Mouse (Mus musculus): ENCODE measurements around the gene Mpdz.
A peak's percentile ranks its signal among the peaks of the same experiment; 100 is the strongest.

Gene Mpdz

DNA sequence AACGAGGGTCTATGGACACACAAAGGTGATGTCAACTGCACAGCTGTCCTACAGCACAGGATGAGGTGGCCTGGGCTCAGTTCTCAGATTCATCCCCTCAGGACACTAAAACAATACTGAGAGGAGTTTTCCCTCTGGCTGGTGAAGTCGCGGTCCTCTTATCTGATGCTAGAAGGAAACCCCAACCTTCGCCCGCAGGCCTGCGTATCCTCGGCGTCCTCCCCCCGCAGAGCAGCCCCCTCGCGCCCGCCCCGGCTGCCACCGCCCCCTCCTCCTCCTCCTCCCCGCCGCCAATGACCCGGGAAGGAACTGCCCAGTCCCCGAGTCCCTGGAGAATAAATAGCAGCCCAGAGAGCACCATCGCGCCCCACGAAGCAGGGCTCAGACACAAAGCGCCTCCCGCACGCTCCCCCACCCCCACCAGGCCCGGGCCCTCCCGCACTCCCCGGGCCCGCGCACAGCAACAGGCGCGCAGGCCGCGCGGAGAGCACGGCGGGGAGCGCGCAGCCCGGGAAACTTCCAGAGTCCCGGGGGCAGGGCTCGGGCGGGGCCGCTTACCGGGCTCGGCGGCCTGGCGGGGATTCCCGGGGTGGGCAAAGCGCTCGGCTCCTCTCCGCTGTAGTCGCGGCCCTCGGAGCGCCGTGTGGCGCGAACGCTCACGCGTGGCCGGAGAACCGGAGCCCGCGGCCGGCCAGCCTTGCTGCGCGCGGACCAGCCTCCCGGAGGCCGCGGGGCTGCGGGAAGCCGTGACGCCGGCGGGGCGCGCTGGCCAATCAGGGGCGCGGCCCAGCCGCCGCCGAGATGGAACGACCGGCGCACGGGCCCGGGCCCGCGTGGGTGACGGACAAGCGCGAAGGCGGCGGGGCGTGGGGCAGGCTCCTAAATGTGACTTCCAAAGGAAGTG, at the start of gene Mpdz:
Gene Mpdz (minus strand): TSS at position 738 of the 904 bp plus-strand sequence.
- DNase-seq: peak; percentile 73 to 82

DNA sequence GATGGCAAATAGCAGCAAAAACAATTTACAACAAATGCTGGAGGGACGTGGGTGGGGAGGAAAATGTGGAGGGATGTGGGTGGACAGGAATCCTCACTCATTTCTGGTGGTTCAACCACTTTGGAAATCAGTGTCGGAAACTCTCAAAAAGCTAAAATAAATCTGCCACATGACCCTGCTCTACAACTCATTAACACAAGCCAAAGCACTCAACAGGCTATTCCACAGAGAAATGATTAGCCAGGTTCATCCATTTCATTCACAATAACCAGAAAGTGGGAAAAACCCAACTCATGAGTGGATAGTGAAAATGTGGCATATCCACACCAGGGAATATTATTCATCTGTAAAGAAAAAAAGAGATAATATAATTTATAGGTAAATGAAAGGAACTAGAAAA, 47.9 kb upstream of the Mpdz start:
- no peak for DNase-seq

DNA sequence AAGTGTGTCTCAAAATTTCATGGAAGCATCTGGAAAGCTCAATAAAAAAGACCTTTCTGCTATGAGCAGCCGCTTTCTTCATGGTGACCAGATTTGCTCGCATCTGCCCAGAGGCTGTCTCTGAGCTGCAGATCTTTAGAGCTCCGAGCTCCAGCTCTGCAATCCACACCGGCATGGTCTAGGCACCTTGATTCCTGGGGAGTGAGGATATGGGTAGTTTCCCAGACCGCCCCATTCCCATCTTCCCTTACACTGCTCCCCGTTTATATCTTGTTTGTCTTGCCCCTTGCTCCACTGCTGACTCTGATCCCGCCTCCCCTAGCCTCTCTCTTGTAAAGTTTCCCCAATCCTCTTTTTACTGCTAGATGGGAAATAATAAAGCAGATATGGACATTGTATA, 42.0 kb upstream of the Mpdz start:
- no peak for DNase-seq

DNA sequence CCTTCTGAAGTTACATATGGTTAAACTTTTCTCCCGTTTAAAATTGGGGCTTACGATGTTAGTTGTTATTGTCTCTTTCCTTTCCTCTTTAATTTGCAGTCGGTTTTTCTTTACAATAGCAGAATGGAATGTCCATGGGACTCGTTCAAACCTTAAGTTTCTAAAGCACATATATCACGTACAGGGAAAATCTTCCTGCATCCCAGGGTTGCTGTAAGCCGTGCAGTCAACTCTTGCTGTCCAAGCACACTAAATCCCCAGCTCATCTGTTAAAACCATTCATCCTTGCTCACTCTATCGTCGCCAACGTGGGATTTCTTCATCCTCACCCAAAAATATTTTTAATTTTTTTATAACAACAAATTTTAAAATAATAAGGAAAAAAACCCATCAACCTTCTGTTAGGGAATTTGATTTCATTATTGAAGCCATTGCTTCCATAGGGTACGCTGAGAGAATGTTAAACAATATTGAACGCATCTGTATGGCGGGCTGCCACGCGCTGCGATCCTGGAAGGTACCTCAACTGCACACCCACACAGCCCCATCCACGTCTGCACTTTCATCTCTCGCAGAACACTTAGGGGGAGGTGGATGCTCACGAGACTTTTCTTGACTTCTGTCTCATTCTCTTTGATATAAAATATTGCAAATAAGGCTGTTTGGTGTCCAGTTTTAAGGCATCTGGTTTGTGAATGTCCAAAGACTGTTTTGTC, 41.4 kb upstream of the Mpdz start:
- no peak for DNase-seq

DNA sequence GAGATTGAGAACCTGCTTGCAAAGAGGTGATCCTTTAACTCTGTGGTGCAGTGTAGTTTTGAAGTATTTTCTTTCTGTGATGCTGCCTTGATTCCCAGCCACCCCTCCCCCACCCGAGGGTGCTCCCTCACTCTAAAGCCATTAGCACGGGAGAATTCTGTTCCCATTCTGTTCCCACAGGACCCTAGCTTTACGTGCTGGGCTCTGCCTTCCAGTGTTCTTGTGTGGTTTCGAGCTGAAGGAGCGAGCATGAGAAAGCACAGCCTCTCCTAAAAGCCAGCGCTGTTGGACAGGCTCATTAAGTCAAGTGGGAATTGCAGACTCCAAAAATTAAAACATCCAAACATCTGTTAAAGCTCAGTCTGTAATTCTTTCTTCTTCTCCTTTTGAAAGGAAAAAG, 40.5 kb upstream of the Mpdz start:
- peak; percentile 4 to 21 for DNase-seq

DNA sequence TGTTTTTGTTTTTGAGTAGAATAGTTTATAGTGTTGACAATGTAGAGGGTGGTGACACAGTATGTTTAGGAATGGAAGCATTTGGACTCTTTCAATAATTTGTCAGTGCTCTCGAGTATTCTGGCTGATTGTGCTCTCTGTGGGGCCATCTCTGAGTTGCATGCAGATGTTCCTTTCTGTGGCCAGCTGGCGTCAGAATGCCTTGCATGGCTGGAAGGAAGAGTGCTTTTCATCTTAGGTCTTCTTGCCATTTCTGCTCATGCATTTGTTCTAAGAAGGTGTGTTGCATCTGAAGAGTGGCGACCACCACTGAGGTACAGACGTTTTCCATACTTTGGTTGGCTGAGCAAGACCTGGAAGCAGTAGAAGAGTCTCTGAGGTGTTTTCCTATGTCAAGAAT, 24.2 kb upstream of the Mpdz start:
- DNase-seq: no peak

DNA sequence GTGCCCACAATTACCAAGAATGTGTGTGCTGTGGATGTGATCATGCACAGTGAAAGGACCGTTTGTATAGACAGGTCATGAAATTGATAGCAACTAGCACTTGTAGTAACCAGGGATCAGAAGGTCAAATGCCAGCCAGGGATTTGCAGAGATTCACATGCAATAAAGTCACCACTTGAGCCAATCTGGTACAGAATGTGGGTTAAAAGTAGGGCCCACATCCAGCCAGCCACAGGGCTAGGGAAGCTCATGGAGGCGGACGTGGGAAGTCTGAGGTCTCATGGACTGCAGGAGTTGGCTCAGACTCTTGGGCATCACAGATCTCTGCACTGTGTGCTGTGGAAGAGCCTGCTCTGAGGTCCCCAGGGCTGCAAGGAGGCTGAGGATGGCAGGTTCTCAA, 22.6 kb upstream of the Mpdz start:
- no peak for DNase-seq

DNA sequence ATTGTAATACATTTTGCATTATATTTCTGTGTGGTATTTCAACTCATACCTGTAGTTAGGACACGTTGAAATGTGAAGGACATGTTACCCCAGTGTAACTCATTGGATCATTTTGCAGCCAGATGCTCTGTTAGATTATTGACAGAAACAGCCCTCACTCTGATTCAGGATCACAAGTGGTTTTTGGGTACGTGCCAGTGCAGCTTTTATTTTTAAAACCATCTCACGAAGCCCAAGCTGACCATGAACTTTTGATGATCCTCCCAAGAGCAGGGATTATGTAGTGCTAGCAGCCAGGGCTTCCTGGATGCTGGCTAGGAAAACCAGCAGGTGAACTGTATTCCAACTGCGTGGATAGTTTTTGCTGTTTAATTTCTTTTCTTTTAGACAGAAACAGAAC, 19.6 kb upstream of the Mpdz start:
- DNase-seq: no peak

DNA sequence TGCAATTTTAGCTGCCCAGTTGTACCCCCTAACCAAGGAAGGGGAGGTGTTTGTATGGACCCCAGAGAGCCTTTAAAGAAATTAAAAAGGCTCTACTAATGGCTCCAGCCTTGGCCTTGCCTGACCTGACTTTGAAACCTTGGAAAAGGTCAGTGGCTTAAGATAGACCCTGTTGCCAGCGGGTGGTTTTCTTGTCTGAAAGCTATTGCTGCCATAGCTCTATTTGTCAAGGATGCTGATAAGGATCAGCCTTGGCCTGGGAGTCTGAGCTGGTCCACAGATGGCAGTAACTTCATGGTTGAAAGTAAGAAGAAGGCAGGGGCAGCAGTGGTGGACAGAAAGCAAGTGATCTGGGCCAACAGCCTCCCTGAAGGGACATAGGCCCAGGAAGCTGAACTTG, 16.3 kb upstream of the Mpdz start:
- DNase-seq: no peak

DNA sequence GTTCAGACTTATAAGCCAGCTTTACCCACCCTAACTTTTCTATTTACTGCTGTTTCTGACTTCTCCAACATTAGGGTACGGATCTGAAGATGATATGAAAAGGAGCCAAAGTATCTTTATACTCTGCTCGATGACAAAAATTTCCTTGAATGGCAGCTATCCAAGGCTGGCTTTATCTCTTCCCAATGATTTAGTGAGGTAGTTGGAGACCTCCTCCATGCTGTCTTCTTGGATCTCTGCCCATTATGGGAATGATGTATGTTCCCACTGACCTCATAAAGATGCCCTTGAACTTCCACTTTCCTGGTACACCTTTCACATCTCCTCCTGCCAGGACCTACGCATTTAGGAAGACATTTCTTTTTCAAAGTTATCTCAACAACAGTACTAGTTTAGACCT, 11.2 kb upstream of the Mpdz start:
- no peak for DNase-seq

DNA sequence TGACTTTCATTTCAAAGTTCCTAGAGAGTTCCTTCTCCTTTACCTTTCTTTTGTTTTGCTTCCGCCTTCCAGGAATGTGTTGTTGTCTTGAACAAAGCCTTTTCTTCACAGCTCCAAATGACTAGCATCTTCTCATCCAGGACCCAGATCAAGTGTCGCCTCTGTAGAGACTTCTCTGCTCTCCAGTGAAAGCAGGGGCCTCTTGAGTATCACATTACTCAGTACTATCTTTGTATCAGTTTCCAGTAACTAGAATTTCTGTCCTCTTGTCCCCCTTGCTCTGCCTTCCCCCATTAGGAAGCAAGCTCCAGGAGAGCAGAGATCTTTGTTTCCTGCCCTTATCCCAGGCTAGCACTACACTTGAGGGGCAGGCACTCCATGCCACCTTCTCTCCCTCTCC, 9.6 kb upstream of the Mpdz start:
- DNase-seq: no peak

DNA sequence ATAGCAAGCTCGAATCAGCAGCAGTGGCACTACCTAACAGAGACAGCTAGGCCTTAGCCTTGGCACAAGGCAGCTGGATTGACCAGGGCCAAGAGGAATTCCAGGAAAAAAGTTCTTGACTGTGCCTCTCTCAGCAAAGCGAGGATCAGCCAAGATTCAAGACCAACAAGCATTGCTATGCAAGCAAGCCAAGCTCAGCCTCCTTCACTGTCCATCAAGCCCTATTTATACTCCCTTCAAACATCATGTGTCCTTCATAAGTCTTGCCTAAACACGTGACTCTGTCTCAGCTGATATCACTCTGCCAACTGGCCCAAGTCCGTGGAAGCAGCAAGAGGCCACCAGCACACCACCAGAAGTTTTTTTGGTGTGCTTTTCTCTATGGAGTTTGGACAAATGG, 6.8 kb upstream of the Mpdz start:
- peak in 1 of 2 experiments; percentile 24 for DNase-seq

DNA sequence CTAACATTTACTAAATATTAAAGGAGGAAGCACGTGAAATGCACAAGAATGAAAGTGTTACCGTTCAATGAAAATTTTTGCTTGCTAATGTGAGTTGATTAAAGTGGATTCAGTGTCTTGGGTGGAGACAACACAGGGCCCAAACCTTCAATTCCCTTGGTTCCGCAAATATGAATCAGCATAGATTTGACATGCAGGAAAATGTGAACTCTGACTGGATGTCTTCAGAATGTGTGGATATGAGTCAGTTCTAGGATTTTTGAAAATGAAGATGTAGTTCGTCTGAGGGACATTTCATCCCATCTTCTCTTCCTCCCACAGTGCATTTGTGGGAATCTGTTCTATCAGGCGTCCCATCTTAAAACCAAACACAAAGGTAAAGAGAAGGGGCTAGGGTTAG, 951 bp upstream of the Mpdz start:
- no peak for DNase-seq

DNA sequence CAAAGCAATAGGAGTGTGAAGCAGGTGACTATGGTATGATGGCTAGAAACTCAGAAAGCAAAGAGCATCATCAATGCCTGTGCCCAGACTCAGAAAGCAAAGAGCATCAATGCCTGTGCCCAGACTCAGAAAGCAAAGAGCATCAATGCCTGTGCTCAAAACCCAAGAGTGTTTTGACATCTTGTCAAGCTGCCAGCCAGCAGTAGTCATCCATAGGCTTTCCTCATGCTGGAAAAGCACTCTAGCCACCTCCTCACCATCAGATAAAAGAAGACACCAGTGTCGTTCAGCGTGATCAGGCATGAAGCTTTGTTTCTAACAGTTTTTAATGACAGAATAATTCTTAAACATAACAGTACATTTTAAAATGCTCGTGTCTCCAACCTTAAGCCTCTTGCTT, 8.7 kb downstream of the Mpdz start:
- no peak for DNase-seq

DNA sequence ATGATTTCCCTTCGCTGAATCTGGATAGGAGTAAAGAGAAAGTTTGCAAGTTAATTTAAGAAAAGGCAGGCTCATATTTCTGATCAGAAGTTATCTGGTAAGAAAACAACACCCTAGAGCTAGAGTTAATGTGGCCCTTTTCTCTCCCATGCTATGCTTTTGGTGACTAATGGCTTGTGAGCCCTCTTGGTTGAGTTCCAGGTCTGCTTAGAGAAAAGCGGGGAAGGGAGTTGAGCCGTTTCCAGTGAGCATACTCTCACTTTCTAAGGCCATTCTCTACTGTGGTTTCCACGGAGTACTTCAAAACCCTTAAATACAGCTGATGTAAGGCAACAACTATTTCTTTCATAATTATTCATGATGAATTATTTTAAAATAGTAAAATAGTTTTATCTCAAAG, 11.8 kb downstream of the Mpdz start:
- no peak for DNase-seq

DNA sequence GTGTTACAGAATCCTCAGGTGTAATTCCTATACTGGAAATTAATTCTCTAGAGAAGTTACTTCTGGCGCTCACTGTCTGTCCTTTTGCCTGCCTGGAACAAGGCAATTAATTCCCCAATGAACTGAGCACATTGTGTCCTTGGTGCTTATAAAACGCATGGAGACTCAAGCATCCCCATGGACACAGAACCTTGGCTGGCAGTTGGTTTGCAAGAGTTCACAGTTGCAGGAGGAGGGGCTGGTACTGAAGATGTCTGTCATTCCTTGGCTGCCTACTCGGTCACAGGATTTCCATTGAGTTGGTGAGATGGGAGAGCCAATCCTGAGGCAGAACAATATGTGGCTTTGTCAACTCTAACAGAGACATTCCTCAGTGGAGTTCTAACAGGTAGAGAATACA, 12.5 kb downstream of the Mpdz start:
- DNase-seq: no peak

DNA sequence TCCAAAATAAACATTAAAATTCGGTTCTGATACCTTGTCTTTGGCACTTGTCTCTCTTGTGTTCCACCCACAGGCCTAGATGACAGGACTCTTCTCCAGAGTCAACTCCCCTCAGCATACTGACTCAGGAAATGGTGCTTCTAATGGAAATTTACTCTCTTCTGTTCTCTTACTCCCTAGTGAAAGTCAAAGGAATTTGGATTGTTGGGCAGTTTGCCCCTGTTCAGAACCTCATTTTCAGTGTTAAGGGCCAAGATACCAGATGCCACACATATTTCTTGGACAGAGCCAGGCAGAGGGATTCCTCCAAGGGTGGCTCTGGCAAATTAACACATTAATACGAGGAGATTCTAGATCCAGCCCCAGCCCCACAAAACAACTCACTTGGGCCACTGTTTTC, 12.9 kb downstream of the Mpdz start:
- DNase-seq: no peak

DNA sequence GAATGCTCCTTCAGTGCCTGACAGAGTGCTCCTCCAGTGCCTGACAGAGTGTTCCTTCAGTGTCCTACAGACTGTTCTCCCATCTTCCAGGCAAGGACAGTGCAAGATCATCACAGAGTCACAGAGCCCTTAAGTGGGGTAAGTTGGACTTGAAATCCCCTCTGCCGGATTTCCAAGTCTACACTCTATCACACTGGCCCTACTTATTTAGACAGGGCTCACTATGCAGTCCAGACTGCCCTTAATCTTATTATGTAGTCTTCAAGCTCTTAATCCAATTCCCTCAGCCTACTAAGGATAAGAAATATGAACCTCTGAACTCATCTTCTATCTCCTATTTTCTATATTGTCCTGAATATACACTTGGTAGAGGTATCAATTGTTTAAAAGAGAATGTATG, 19.1 kb downstream of the Mpdz start:
- DNase-seq: no peak

DNA sequence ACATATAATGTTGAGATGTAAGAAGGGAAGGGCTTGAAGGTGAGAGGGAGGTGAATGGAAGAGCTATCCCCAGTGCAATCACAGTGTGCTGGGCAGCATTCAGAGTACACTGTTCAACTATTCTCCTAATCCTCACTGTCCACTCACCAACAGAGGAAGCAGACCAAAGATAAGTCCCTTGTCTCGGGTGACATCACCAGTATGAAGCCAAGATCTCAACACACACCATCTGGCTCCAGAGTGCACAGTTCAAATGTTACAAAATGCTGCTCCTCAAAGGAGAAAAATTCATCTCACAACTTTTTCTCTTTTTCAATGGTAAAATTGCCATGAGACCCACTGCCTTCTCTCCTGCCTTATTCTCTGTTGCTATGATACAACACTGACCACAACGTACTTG, 21.0 kb downstream of the Mpdz start:
- no peak for DNase-seq

DNA sequence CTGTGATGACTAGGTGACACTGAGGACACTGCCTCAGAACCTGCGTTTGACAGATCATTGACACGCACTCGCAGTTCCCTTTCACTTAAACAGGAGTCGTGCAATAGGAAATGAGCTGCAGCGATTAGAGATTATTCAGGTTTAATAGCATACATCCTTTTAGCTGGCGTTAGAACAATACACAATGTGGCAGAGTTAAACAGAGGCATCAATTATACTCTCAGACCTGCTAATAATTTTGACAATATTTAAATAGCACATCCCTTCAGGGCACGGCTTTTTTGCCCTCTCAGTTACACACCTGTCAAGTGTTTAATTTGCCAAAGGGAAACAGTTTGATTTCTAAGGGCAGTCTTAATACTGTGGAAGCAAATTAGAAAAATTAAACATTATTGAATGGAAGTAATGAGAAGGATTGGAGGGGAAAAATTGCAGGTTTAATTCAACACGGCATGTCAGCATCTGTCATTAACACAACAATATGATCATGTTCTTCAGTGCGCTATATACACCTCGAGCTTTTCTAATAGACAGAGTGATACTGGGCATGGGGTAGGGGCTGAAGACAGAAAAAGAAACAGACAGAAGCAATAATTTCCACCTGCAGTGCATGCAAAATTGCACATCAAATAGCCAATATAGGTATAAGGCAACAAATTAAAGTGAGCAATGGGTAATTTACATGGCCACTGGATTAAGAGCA, 27.1 kb downstream of the Mpdz start:
- DNase-seq: no peak

DNA sequence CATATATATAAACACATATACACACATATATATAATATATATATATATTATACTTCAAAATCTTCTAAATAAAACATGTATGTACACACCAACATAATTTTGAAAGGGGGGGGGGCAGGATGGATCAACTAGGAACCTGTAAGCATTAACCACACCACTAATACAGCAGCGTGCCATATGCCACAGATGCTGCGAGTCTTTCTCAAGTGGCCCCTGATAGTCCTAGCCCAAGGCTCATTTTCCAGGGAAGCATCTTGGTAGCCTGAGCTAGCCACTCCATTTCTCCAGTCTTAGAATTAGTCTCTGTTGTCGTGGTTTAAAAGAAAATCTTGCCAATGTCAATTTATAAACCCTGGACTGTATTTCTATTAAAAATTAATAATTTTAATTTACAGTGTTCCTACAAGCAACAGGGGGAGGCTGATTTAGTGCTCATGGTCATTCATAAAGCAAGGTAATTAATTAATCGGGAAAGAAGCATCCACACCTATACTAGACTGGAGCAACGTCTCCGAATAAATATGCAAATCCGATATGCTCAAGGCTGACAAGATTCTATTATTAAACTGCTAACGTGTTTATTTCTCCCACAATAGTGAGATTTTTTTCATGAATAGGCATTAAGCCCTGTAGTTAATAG, 27.8 kb downstream of the Mpdz start:
- no peak for DNase-seq

DNA sequence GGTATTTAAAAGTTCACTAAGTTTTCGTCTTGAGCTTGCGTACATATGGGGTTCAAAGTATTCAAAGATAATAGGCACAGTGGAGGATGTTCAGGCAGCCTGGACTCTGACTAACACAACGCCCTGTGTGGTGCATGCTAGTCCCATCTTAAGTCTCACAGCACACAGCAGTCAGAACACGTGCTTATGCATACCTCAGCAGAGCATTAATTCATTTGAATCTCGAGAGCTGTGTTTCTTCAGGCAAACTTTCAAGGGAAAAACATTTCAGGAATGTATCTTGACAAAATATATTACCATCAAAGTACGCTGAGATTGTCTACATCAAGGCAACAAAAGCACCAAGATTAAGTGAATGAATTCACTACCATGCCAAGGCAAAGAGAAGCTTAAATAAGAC, 45.7 kb downstream of the Mpdz start:
- DNase-seq: no peak

DNA sequence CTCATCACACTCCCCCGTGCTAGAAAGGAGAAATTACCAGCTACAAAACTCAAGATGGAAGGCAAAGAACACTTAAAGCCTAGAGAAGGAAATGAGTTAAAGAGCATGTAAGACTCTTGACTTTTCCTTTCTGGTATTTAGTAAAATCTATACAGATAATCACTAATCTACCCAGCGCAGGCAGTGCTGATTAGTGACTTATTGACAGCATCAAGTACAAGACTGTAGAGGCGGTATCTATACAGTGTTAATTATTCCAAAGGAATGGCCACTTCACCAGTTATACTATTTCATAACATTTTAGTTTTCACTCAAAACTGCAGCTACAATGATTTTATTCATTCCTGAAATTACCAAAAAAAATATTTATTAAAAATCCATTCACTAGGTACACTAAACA, 49.7 kb downstream of the Mpdz start:
- no peak for DNase-seq
